ENCODE assay signal across 8 mouse cellular contexts in genomic region chr13:99352758-99353489, GRCm38 (mm10). TPM values are rescaled to one million over a fixed set of nuclear protein-coding genes. Genes with fewer than 3 reads are reported as not detected.
DNase-seq lines count a peak whose midpoint lies in the region; ATAC-seq lines count a peak whose summit lies in the region.

No protein-coding gene starts in this region.

- peak; percentile 82 to 87 for DNase-seq in adrenal gland, adult 18-20 months (ENCODE audit: low spot score in 2 of 2)
- peak; percentile 97 for DNase-seq in embryo, embryonic 11 days
- peak; percentile 96 for DNase-seq in gastrocnemius, postnatal 25 days
- DNase-seq in intestine, embryonic 14.5 days (ENCODE audit: low spot score): peak; percentile 90
- peak; percentile 97 to 98 for DNase-seq in left cerebral cortex, postnatal 14 days (ENCODE audit: low spot score in 2 of 2)
- peak; percentile 99 for DNase-seq in mesoderm, embryonic 11.5 days (ENCODE audit: low read depth, low spot score)
- peak; percentile 94 to 96 for DNase-seq in right cerebral cortex, postnatal 36 days (ENCODE audit: low spot score in 2 of 2)
- DNase-seq in yolk sac, embryonic 10.5 days (ENCODE audit: low spot score): peak; percentile 96

- intact Hi-C loops in left cerebral cortex, postnatal 14 days (cut with DNase I): loop anchor here (2.0 to 10.0 kb wide), 3 partner anchors 162 to 662 kb away; partner anchors contain the start of genes Map1b and Mccc2

- WGBS in intestine, embryonic 14.5 days: 10% methylated on average over 28 of the region's 28 CpGs

- peak overlapping the region; percentile 55 for H3K4me3 ChIP-seq in intestine, embryonic 14.5 days (ENCODE audit: low read depth, low read length)

- peak overlapping the region; percentile 53 for H3K9ac ChIP-seq in intestine, embryonic 14.5 days (ENCODE audit: low read length)

- H3K27ac ChIP-seq in intestine, embryonic 14.5 days (ENCODE audit: low read depth): peak overlapping the region; percentile 83

- H3K4me1 ChIP-seq in intestine, embryonic 14.5 days (replicated peaks; ENCODE audit: control insufficient read depth, insufficient read depth, low read length): peaks cover 18% of the 10 kb centered on the region

- peaks cover 22% of the 10 kb centered on the region for H3K36me3 ChIP-seq in intestine, embryonic 14.5 days (ENCODE audit: control insufficient read depth, insufficient read depth, low read length)

- H3K4me2 ChIP-seq in intestine, embryonic 14.5 days (ENCODE audit: low read length): peak overlapping the region; percentile 77

- peak; percentile 100 for ATAC-seq in intestine, embryonic 14.5 days (replicated peaks; ENCODE audit: low FRiP score, low TSS enrichment, low read depth)

- no peaks in the 10 kb centered on the region for H3K27me3 ChIP-seq in intestine, embryonic 14.5 days (replicated peaks; ENCODE audit: control insufficient read depth, insufficient read depth, low read length)

- no peaks in the 10 kb centered on the region for H3K9me3 ChIP-seq in intestine, embryonic 14.5 days (ENCODE audit: control insufficient read depth, low read length)

RNA-seq across cellular contexts. Expression of gene Mrps27, which starts 8.3 kb away (rescaled TPM):
- 10 to 100 TPM; 39.8 to 40.9 TPM for total RNA-seq in adrenal gland, adult 18-20 months (2021)
- 10 to 100 TPM; 25.8 to 30.8 TPM for total RNA-seq in gastrocnemius, postnatal 25 days (2021)
- 69.7 and 71.1 TPM in 2 replicates for polyA plus RNA-seq in intestine, embryonic 14.5 days (2014; fragmentation: Nextera tagmentation; extraction: Ambion mirVana)
- 10 to 100 TPM; 26.4 to 27.7 TPM for total RNA-seq in left cerebral cortex, postnatal 14 days (2021)

RNA-seq across cellular contexts. Expression of gene Ptcd2, which starts 8.4 kb away (rescaled TPM):
- total RNA-seq in adrenal gland, adult 18-20 months (2021): 10 to 100 TPM; 30.1 to 31.5 TPM
- total RNA-seq in gastrocnemius, postnatal 25 days (2021): 10 to 100 TPM; 27.6 to 30.3 TPM
- 54.6 and 58.7 TPM in 2 replicates for polyA plus RNA-seq in intestine, embryonic 14.5 days (2014; fragmentation: Nextera tagmentation; extraction: Ambion mirVana)
- total RNA-seq in left cerebral cortex, postnatal 14 days (2021): 10 to 100 TPM; 38.3 to 40.1 TPM

Comparison
In these comparisons a context has a peak if more than half of its experiments do, and no peak if none do; other contexts are left out.
1. Peak in every context shown above with its lines: DNase-seq, ATAC-seq, H3K4me3 ChIP-seq and H3K27ac ChIP-seq.